In genomic region chr5:8857201-8857600, GRCm38 (mm10) we compare ENCODE assay signal across 21 mouse cellular contexts. TPM values are rescaled to one million over a fixed set of nuclear protein-coding genes. Genes with fewer than 3 reads are reported as not detected.
DNase-seq lines count a peak whose midpoint lies in the region; ATAC-seq lines count a peak whose summit lies in the region.
"Had no signal": no experiment of that assay in that cellular context is flagged by ENCODE, and none has a peak within 500 bp of the region (broad histone marks: within the 10 kb centered on the region; RNA-seq: fewer than 3 reads in every experiment).

No protein-coding gene starts in this region.

- no peak for ATAC-seq in intestine, embryonic 14.5 days (replicated peaks; ENCODE audit: low FRiP score, low TSS enrichment, low read depth)
- ATAC-seq in intestine, embryonic 16.5 days = no peak
- ATAC-seq: activated CD4-positive, CD25-positive, alpha-beta regulatory T cell, adult 4 months; CD4-positive, CD25-positive, alpha-beta regulatory T cell, adult 4 months; Patski had no signal

- H3K27me3 ChIP-seq in intestine, embryonic 14.5 days (replicated peaks; ENCODE audit: control insufficient read depth, insufficient read depth, low read length) = no peaks in the 10 kb centered on the region
- no peaks in the 10 kb centered on the region for H3K27me3 ChIP-seq in intestine, embryonic 16.5 days (replicated peaks; ENCODE audit: control insufficient read depth, insufficient read depth, low read length)
- H3K27me3 ChIP-seq: CH12.LX had no signal

- no peaks in the 10 kb centered on the region for H3K4me1 ChIP-seq in intestine, embryonic 14.5 days (replicated peaks; ENCODE audit: control insufficient read depth, insufficient read depth, low read length)
- H3K4me1 ChIP-seq in intestine, embryonic 16.5 days (ENCODE audit: control insufficient read depth, insufficient read depth, low read length) = no peaks in the 10 kb centered on the region

- H3K9me3 ChIP-seq in intestine, embryonic 14.5 days (ENCODE audit: control insufficient read depth, low read length) = no peaks in the 10 kb centered on the region
- no peaks in the 10 kb centered on the region for H3K9me3 ChIP-seq in intestine, embryonic 16.5 days (ENCODE audit: control insufficient read depth, low read length)
- H3K9me3 ChIP-seq: G1E had no signal

- 74% methylated on average over 6 of the region's 6 CpGs for WGBS in intestine, embryonic 14.5 days
- 70% methylated on average over 6 of the region's 6 CpGs for WGBS in intestine, embryonic 16.5 days

- intact Hi-C loops in heart, postnatal 14 days (cut with DNase I) = no loop called here

- DNase-seq in heart, adult 11 months = peak; percentile 74
- no peak for DNase-seq in heart, postnatal 14 days
- peak; percentile 34 for DNase-seq in intestine, embryonic 14.5 days (ENCODE audit: low spot score)
- DNase-seq: adrenal gland, adult 2 months; adrenal gland, adult 8-10 months; adrenal gland, postnatal 10 days; adrenal gland, postnatal 14 days; adrenal gland, postnatal 25 days; adrenal gland, postnatal 36 days; B cell, adult 2 months; cerebellum, adult 11 months; cerebellum, adult 11-12 months; cerebellum, adult 18-20 months had no signal

- H3K4me2 ChIP-seq in intestine, embryonic 14.5 days (ENCODE audit: low read length) = no peak overlapping the region
- H3K4me2 ChIP-seq in intestine, embryonic 16.5 days (ENCODE audit: low read depth, low read length) = no peak overlapping the region

- H3K27ac ChIP-seq in intestine, embryonic 14.5 days (ENCODE audit: low read depth) = no peak overlapping the region
- no peak overlapping the region for H3K27ac ChIP-seq in intestine, embryonic 16.5 days (ENCODE audit: low read length)

- H3K9ac ChIP-seq in intestine, embryonic 14.5 days (ENCODE audit: low read length) = no peak overlapping the region
- H3K9ac ChIP-seq in intestine, embryonic 16.5 days (ENCODE audit: low read depth, low read length) = no peak overlapping the region

- H3K36me3 ChIP-seq in intestine, embryonic 14.5 days (ENCODE audit: control insufficient read depth, insufficient read depth, low read length) = no peaks in the 10 kb centered on the region
- no peaks in the 10 kb centered on the region for H3K36me3 ChIP-seq in intestine, embryonic 16.5 days (ENCODE audit: control insufficient read depth, insufficient read depth, low read length)
- H3K36me3 ChIP-seq: G1E had no signal

- H3K4me3 ChIP-seq in intestine, embryonic 14.5 days (ENCODE audit: low read depth, low read length) = no peak overlapping the region
- no peak overlapping the region for H3K4me3 ChIP-seq in intestine, embryonic 16.5 days (ENCODE audit: low read length)

RNA-seq across cellular contexts. Expression of gene Abcb4, which starts 36.3 kb away (rescaled TPM):
- 1 to 10 TPM; 5.7 to 7.1 TPM for total RNA-seq in heart, postnatal 14 days (2021)
- 0.19 and 0.27 TPM in 2 replicates for polyA plus RNA-seq in intestine, embryonic 14.5 days (2014; fragmentation: Nextera tagmentation; extraction: Ambion mirVana)
- polyA plus RNA-seq in intestine, embryonic 16.5 days (2015; fragmentation: Nextera tagmentation; extraction: Ambion mirVana) = 0.45 and 0.88 TPM in 2 replicates
- total RNA-seq: ES-E14 had no signal
- polyA plus RNA-seq: G1E had no signal

RNA-seq across cellular contexts. Expression of gene Abcb1b, which starts 59.3 kb away (rescaled TPM):
- 1 to 10 TPM; 1.4 to 3.1 TPM for total RNA-seq in heart, postnatal 14 days (2021)
- 1.0 and 1.6 TPM in 2 replicates for polyA plus RNA-seq in intestine, embryonic 14.5 days (2014; fragmentation: Nextera tagmentation; extraction: Ambion mirVana)
- 1.2 and 1.9 TPM in 2 replicates for polyA plus RNA-seq in intestine, embryonic 16.5 days (2015; fragmentation: Nextera tagmentation; extraction: Ambion mirVana)
- total RNA-seq: MEL had no signal
- polyA plus RNA-seq: G1E had no signal

Comparison
In these comparisons a context has a peak if more than half of its experiments do, and no peak if none do; other contexts are left out.
1. DNase-seq: peak in heart, adult 11 months (single experiment) and intestine, embryonic 14.5 days (single experiment); none in heart, postnatal 14 days (0 of 2).